Mouse (Mus musculus) brain, adult 2 months (tissue): ENCODE measurements at regions not wholly inside any gene's neighbourhood (a gene's known extent, or its start where the extent isn't known, plus 50 kb on each side); places are given as distances from the start of the nearest gene placed in this dataset.
A peak's percentile ranks its signal among the peaks of the same experiment; 100 is the strongest.

Experiments
- DNase-seq: peaks from one replicate; pipeline ENCODE4 v3.0.0; 2011; ENCODE audit warnings: low read depth, low spot score

DNA sequence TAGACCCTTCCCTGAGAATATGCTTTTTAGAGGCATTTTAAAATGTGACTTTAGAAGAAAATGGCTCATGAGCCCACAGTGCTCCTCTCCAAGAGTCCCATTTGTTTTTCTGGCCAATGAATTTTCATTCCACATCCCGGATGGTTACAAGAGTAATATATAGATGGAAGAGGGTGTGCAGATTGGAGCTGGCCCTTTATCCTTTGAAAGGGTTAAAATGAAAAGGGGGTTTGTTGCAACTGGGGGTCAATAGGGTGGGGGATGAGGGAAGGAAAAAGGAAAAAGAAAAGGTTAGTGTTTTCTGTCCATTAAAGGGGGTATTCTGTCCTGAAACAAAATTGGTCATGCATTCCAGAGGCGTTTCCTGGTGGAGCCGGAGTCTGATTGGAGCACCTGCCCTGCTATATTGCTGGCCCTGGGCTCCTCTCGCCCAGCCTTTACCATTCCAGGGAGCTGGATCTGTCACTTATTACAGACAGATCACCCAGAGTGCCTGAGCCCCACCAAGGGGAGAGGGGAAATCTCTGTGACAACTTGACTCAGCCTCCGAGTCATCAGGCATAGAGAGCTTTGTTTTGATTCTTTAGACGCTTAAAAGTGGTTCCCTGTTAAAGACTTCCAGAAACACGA lies 666.7 kb downstream of the Pkhd1 start:
- no peak for DNase-seq

DNA sequence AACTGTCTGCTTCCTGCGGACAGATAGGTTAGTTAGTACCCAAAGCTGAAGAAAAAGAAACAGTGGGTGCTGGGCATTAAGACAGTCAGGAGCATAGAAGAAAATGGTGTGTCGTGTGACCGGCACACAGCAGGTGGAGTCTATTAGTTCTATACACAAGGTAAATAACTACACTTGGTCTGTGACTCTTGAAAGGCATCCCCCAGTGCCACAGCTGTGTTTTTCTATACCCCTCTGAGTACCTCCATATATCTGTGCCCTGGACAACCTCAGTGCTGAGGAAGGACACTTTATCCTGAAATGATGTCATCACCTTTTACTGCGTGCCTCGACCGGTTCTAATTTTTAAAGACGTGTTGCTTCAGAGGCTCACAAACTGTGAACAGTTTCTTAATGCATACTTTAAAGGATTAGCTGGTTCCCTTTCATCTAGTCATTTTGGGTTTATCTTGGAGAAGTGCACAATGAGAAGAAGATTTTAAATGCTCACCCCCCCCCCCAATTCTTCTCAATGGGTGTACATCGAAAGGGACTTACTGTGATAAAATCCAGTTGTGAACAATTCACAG lies 666.1 kb downstream of the Pkhd1 start:
- no peak for DNase-seq

DNA sequence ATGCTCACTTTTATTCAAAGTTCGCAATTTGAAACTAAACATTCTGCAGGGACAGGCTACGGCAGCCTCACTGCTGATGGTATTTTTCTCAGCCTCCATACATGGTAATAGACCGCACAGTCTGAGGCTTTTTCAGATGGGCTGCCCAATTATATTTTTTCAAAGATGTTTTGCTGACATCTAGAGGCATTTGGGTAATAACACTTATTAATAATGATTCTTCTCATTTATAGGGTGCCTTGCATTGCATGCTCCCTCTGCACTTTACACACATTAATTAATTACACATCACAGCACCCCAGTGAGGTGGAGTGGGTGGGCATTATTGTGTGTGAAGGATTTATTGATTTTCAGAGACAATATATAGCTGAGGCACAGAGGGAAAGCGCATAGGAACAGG lies 644.5 kb downstream of the Pkhd1 start:
- DNase-seq = peak; percentile 20

DNA sequence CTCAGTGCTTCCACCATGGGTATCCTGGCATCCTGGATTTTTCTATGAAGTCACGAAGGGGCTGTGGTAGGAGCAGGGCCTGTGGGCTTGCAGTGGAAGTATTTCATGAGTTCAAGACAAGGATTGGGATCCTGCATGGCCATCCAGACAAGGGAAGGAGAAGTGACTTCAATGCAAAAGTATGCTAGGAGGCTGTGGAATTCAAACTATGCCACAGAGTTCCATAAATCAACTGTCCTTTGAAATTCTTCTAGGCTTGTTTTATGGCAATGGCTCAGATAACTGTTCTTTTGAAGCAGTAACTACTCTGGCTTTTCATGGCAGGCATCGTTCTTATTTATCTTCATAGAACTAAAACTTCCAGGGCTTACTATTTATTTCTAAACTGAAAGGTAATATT lies 643.9 kb downstream of the Pkhd1 start:
- DNase-seq = no peak

DNA sequence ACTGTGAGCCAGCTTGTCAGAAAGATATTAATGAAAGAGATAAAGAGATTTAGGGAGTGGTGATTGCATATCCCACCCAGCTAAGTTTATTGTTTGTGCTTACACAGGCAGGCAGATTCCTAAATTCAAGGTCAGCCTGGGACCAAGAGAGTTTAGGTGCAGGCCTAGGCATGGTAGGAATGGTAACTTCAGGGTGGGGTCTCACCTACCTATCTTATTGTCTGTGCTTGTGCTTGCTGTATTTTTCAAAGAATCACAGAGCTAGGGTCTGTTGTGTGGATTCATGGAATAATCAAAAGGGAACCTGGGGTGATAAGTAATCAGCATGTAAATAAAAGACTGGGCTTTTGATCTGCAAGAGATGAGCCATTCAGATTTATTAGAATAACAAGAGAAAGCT lies 642.4 kb downstream of the Pkhd1 start:
- no peak for DNase-seq

DNA sequence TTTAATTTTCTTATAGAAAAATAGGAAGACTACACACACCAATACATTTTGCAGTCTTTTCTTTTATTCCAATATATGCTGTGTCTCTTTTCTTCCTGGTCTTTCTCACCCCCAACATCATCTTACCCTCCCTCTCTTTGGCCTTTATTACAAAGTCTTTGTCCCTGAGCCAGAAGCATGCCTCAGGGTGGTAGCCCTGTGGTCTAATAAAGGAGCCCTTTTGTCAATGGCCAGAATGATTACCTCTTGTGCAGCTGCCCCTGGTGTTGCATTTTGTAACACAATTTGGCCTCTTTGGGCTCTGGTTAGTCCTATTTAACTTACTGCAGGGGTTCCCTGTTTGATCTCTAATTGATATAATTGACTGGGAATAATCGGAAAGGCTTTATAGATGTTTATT lies 636.7 kb downstream of the Pkhd1 start:
- DNase-seq = no peak

DNA sequence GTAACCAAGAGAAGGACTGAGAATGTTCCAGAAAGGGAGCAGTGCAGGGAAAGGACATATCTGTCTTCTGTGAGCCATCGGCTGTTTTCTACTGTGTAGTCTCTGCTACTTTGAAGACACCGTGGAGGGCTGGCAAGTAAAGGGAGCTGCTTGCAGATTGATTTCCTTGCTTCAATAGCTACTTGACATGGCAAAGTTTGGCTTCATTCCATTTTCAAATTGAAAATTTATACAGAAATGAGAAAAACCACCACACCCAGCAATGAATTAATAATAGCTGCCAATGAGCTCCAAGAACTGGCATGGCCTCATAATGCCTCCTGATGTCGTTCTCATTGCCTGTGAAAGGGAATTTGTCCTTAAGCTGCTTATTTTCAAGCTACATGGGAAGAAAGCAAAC lies 635.1 kb downstream of the Pkhd1 start:
- no peak for DNase-seq

DNA sequence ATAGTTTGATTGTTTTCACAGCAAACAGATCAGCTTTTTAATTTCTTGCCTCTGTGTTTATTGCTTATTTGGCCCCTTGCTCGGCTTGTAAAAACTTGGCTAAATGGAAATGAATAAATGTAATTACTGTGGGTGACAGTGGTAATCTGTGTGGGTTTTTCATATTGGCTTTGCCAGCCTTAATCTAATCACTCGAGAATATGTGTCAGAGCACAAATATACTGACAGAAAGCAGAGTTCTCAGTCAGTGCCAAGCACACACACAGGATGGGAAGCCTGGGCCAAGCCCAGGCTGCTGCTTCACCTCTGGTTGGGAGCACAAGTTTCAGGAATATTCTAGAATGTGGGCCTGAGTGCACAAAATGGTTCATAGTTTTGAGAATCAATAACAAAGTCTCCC lies 634.4 kb downstream of the Pkhd1 start:
- no peak for DNase-seq

DNA sequence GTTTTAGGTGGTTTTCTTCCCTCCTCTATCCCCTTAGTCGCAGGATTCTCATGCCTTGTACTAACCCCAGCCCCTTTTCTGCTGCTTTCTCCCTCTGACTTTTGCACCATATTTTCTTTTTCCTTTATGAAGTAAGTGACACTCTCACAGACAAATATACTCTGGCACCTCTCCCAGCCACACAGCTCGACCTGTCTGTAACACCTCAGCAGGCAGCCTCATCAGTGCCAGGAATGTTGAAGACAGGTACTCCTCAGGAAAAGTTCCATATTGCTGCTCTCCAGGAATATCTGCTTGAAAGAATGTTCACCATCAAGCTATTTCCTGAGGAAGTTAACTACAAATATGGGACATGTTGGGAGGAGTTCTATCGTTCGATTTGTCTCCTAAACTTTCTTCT lies 627.9 kb downstream of the Pkhd1 start:
- DNase-seq = no peak
